Mouse (Mus musculus) CH12.LX (cell line): ENCODE measurements around the gene Arid5b. TPM values are rescaled to one million over a fixed set of nuclear protein-coding genes. Genes with fewer than 3 reads are reported as not detected.

Experiments
- DNase-seq: peaks from one replicate; pipeline ENCODE4 v3.0.0-alpha.2; 2013; ENCODE audit errors: extremely low read depth
- H3K27ac ChIP-seq: 2 replicates; pipeline ENCODE4 v1.5.1; 2012; ENCODE audit warnings: low read depth, mild to moderate bottlenecking, control low read depth, moderate library complexity; ENCODE audit not compliant: insufficient read depth
- H3K27me3 ChIP-seq: replicated peaks from 2 replicates; pipeline ENCODE3; 2012; ENCODE audit warnings: inconsistent platforms
- H3K36me3 ChIP-seq, 2 experiments: replicated peaks in 1 of 2; 2 replicates each; pipeline versions ENCODE3 to v1.6.1; 2012; ENCODE audit warnings: inconsistent platforms in 1 of 2, low read length in 1 of 2, mild to moderate bottlenecking in 1 of 2, mixed read lengths in 1 of 2, moderate library complexity in 1 of 2; ENCODE audit not compliant: control insufficient read depth in 1 of 2, insufficient read depth in 1 of 2
- H3K4me1 ChIP-seq, 2 experiments: 2 replicates each; pipeline ENCODE4 v1.6.1; 2012; ENCODE audit warnings: inconsistent platforms in 1 of 2, moderate library complexity in 1 of 2; ENCODE audit not compliant: insufficient read depth in 2 of 2, control insufficient read depth in 1 of 2
- H3K4me2 ChIP-seq: 2 replicates; pipeline ENCODE4 v1.6.1; 2012; ENCODE audit warnings: low read depth, mild to moderate bottlenecking, control low read depth; ENCODE audit not compliant: poor library complexity, insufficient read depth, severe bottlenecking
- H3K4me3 ChIP-seq, 3 experiments: fragments of 150-350 bp in 1 of 3; sonication (generic) in 1 of 3; replicated peaks in 1 of 3; 2 replicates each; pipeline versions ENCODE3 to v1.5.1; 2011 to 2012; ENCODE audit warnings: low read depth in 2 of 3, low read length in 2 of 3, mild to moderate bottlenecking in 2 of 3, moderate library complexity in 2 of 3, control low read depth in 1 of 3, improper control_type of control experiment in 1 of 3, inconsistent platforms in 1 of 3, mixed read lengths in 1 of 3; ENCODE audit not compliant: poor library complexity in 1 of 3
- H3K79me2 ChIP-seq: replicated peaks from 2 replicates; pipeline ENCODE4 v1.6.1; 2012; ENCODE audit warnings: mild to moderate bottlenecking, moderate library complexity; ENCODE audit not compliant: control insufficient read depth, poor library complexity, insufficient read depth, severe bottlenecking; ENCODE audit errors: extremely low read depth
- H3K9ac ChIP-seq: 2 replicates; pipeline ENCODE4 v1.6.1; 2012; ENCODE audit warnings: low read depth, mild to moderate bottlenecking, control low read depth, moderate library complexity; ENCODE audit not compliant: insufficient read depth
- H3K9me3 ChIP-seq: replicated peaks from 2 replicates; pipeline ENCODE3; 2012; ENCODE audit warnings: low read length, inconsistent platforms, mixed read lengths
- CHD2 ChIP-seq: IDR thresholded peaks from 2 replicates; pipeline ENCODE4 v1.6.1; 2011; ENCODE audit warnings: low read length, improper control_type of control experiment
- CTCF ChIP-seq, 2 experiments: IDR thresholded peaks in 1 of 2; conservative IDR thresholded peaks in 1 of 2; 2 replicates each; pipeline ENCODE4 v1.5.1; 2011 to 2012; ENCODE audit warnings: low read depth in 2 of 2, low read length in 2 of 2, improper control_type of control experiment in 1 of 2, inconsistent platforms in 1 of 2, mild to moderate bottlenecking in 1 of 2, moderate library complexity in 1 of 2
- ELF1 ChIP-seq: IDR thresholded peaks from 2 replicates; pipeline ENCODE4 v1.6.1; 2014; ENCODE audit warnings: low read depth, mild to moderate bottlenecking, inconsistent platforms, low read length, improper control_type of control experiment
- IRF4 ChIP-seq: IDR thresholded peaks from 2 replicates; pipeline ENCODE4 v1.6.1; 2014; ENCODE audit warnings: low read depth, mild to moderate bottlenecking, inconsistent platforms, low read length, improper control_type of control experiment
- JUN ChIP-seq: IDR thresholded peaks from 2 replicates; pipeline ENCODE4 v1.6.1; 2011; ENCODE audit warnings: low read depth, mild to moderate bottlenecking, low read length, improper control_type of control experiment, moderate library complexity; ENCODE audit not compliant: insufficient read depth
- MAFK ChIP-seq: IDR thresholded peaks from 2 replicates; pipeline ENCODE4 v1.6.1; 2011; ENCODE audit warnings: low read length, improper control_type of control experiment; ENCODE audit not compliant: insufficient replicate concordance
- MAZ ChIP-seq: IDR thresholded peaks from 2 replicates; pipeline ENCODE4 v1.6.1; 2012; ENCODE audit warnings: low read depth, mild to moderate bottlenecking, inconsistent platforms, low read length, improper control_type of control experiment, moderate library complexity
- MEF2A ChIP-seq: IDR thresholded peaks from 2 replicates; pipeline ENCODE4 v1.6.1; 2014; ENCODE audit warnings: low read depth, mild to moderate bottlenecking, inconsistent platforms, low read length, improper control_type of control experiment, borderline replicate concordance
- NRF1 ChIP-seq: IDR thresholded peaks from 2 replicates; pipeline ENCODE4 v1.6.1; 2014; ENCODE audit warnings: low read depth, mild to moderate bottlenecking, inconsistent platforms, low read length, improper control_type of control experiment, moderate library complexity
- PAX5 ChIP-seq: IDR thresholded peaks from 2 replicates; pipeline ENCODE4 v1.6.1; 2012; ENCODE audit warnings: low read length, inconsistent platforms, mixed read lengths
- POLR2A ChIP-seq: IDR thresholded peaks from 2 replicates; pipeline ENCODE4 v1.6.1; 2011; ENCODE audit warnings: low read depth, mild to moderate bottlenecking, improper control_type of control experiment, low read length
- POLR2AphosphoS2 ChIP-seq: IDR thresholded peaks from 2 replicates; pipeline ENCODE4 v1.6.1; 2011; ENCODE audit warnings: low read depth, low read length, improper control_type of control experiment
- RAD21 ChIP-seq: IDR thresholded peaks from 2 replicates; pipeline ENCODE4 v1.6.1; 2011; ENCODE audit warnings: low read depth, mild to moderate bottlenecking, low read length, improper control_type of control experiment, moderate library complexity
- RCOR1 ChIP-seq: conservative IDR thresholded peaks from 2 replicates; pipeline ENCODE4 v1.6.1; 2012; ENCODE audit warnings: low read depth, mild to moderate bottlenecking, inconsistent platforms, low read length, improper control_type of control experiment
- SMC3 ChIP-seq: IDR thresholded peaks from 2 replicates; pipeline ENCODE4 v1.6.1; 2011; ENCODE audit warnings: low read depth, low read length, improper control_type of control experiment
- USF1 ChIP-seq: IDR thresholded peaks from 2 replicates; pipeline ENCODE4 v1.6.1; 2014; ENCODE audit warnings: low read depth, mild to moderate bottlenecking, inconsistent platforms, low read length, improper control_type of control experiment
- ZNF384 ChIP-seq: IDR thresholded peaks from 2 replicates; pipeline ENCODE4 v1.6.1; 2012; ENCODE audit warnings: low read depth, low read length, improper control_type of control experiment, inconsistent platforms
- dilution Hi-C: fragments of 300-500 bp; cut with MboI; formaldehyde crosslinking; loops from 2 replicates; pipeline ENCODE4 v1.14.3; 2020; ENCODE audit warnings: low sequenced_read_pairs; ENCODE audit not compliant: extremely low pct_unique_long_range_greater_than_20kb, extremely low pct_ligation_motif_present
- in situ Hi-C: fragments of 300-500 bp; cut with MboI; formaldehyde crosslinking; loops from 3 replicates; pipeline ENCODE4 v1.14.3; 2019; ENCODE audit warnings: low sequenced_read_pairs, low pct_ligation_motif_present, low pct_unique_long_range_greater_than_20kb, mixed read lengths
- polyA plus RNA-seq: library from polyadenylated mRNA; unstranded; fragments of >175 nt; gene quantifications from 2 replicates; pipeline ENCODE4 v1.2.1, GENCODE M21; 2012; ENCODE audit warnings: low read depth; ENCODE audit not compliant: insufficient read length
- total RNA-seq, 2 experiments: library from RNA; depleted of rRNA; stranded (reverse); fragments of 300-350 nt in 1 of 2; fragments of >200 nt in 1 of 2; gene quantifications; 2 replicates each; pipeline ENCODE4 v1.2.3; 2012 to 2014

Arid5b gene
- total and polyA plus RNA-seq, 3 experiments: 1.1 to 2.6 (median 1.8) TPM

GRCm38 (mm10) chr10:68172906-68173305, 105.6 kb downstream of the Arid5b start:
- dilution Hi-C loops (no loop called here), in situ Hi-C loops (no loop called here)
- H3K4me1 ChIP-seq: peaks cover 19 to 38% of the 10 kb centered on the region in 2 experiments
- no peaks in the 10 kb centered on the region for H3K9me3 ChIP-seq
- no peak overlapping the region for H3K27ac ChIP-seq
- TF ChIP-seq CHD2 (no peak), MAZ (no peak), ELF1 (no peak), JUN (no peak), RCOR1 (no peak), PAX5 (no peak), IRF4 (no peak), MAFK (no peak), ZNF384 (no peak)
- H3K27me3 ChIP-seq: no peaks in the 10 kb centered on the region
- DNase-seq: no peak
- peaks cover 0 to 22% of the 10 kb centered on the region in 2 experiments for H3K36me3 ChIP-seq
- no peak overlapping the region for H3K4me3 ChIP-seq
- no peak overlapping the region for H3K4me2 ChIP-seq
- H3K9ac ChIP-seq: no peak overlapping the region
- H3K79me2 ChIP-seq: no peaks in the 10 kb centered on the region

GRCm38 (mm10) chr10:68171974-68172373, 106.6 kb downstream of the Arid5b start:
- no peak for DNase-seq
- in situ Hi-C loops: no loop called here

GRCm38 (mm10) chr10:68168613-68169012, 109.9 kb downstream of the Arid5b start:
- no peak overlapping the region for H3K9ac ChIP-seq
- peak; percentile 36 for DNase-seq
- peaks cover 32 to 69% of the 10 kb centered on the region in 2 experiments for H3K4me1 ChIP-seq
- dilution Hi-C loops (no loop called here), in situ Hi-C loops (loop anchor here (10.0 kb wide), 1 partner anchor 106 kb away; the partner anchor contains the start of gene Arid5b)
- H3K4me2 ChIP-seq: peak overlapping the region; percentile 45; the same call in 1 of the 2 replicates
- TF ChIP-seq USF1: no peak
- TF ChIP-seq MEF2A: peak; percentile 52; the same call in 1 of the 2 replicates
- H3K79me2 ChIP-seq: no peaks in the 10 kb centered on the region
- peak overlapping the region; percentile 56; the same call in 1 of the 2 replicates for H3K27ac ChIP-seq
- H3K4me3 ChIP-seq: no peak overlapping the region
- H3K27me3 ChIP-seq: no peaks in the 10 kb centered on the region
- peaks cover 0 to 5% of the 10 kb centered on the region in 2 experiments for H3K36me3 ChIP-seq
- H3K9me3 ChIP-seq: no peaks in the 10 kb centered on the region

More at GRCm38 (mm10) chr10:68171974-68172373, 106.6 kb downstream of the Arid5b start:
- Histone ChIP-seq H3K27me3 (no peaks in the 10 kb centered on the region), H3K4me2 (no peak overlapping the region), H3K9me3 (no peaks in the 10 kb centered on the region), H3K4me3 (no peak overlapping the region), H3K27ac (no peak overlapping the region), H3K36me3 (peaks cover 0 to 21% of the 10 kb centered on the region in 2 experiments), H3K9ac (no peak overlapping the region), H3K79me2 (no peaks in the 10 kb centered on the region), H3K4me1 (peaks cover 24 to 46% of the 10 kb centered on the region in 2 experiments)
- TF ChIP-seq SMC3: peak; percentile 46; the same call in 1 of the 2 replicates
- peak; percentile 19 for TF ChIP-seq RAD21
- no peak for TF ChIP-seq POLR2AphosphoS2
- TF ChIP-seq NRF1: no peak
- TF ChIP-seq POLR2A: no peak
- peak in 1 of 2 experiments; percentile 43; a peak in 2 of 4 replicates for TF ChIP-seq CTCF (conservative IDR thresholded peaks at IDR 0.05 in 1 of 2, IDR thresholded peaks at IDR 0.05 in 1 of 2; ENCODE audit: low read depth in 2 of 2, low read length in 2 of 2)
- TF ChIP-seq IRF4: no peak
- dilution Hi-C loops: no loop called here
